Mouse (Mus musculus) 3134 (cell line): ENCODE measurements around the gene Dennd5a.
"Not testable (repeated sequence)": the region's sequence is repeated elsewhere in the genome, so short reads cannot be mapped to it uniquely, and the experiment has no call there.

Experiments
- DNase-seq: peaks from one replicate; pipeline ENCODE4 v3.0.0-alpha.2; 2011; ENCODE audit warnings: low spot score; ENCODE audit not compliant: insufficient read length; ENCODE audit errors: extremely low read depth

Gene Dennd5a

GRCm38 (mm10) chr7:109959716-109960612, at the start of gene Dennd5a:
Gene Dennd5a, minus strand, starts transcription at chr7:109960470.
- peak; percentile 76 for DNase-seq

GRCm38 (mm10) chr7:110009084-110009483, 48.8 kb upstream of the Dennd5a start:
- no peak for DNase-seq

- DNase-seq: no peak
These were observed 48.2 kb upstream of the Dennd5a start for GRCm38 (mm10) chr7:110008513-110008912.

GRCm38 (mm10) chr7:110006471-110007195, 46.4 kb upstream of the Dennd5a start:
- DNase-seq: no peak

- DNase-seq: no peak
These were observed 45.7 kb upstream of the Dennd5a start for GRCm38 (mm10) chr7:110005976-110006375.

- DNase-seq: peak; percentile 91
These were observed 42.7 kb upstream of the Dennd5a start for GRCm38 (mm10) chr7:110002968-110003367.

- DNase-seq: no peak
These were observed 41.8 kb upstream of the Dennd5a start for GRCm38 (mm10) chr7:110002092-110002491.

- DNase-seq: no peak
These were observed 38.1 kb upstream of the Dennd5a start for GRCm38 (mm10) chr7:109998388-109998787.

- peak; percentile 65 for DNase-seq
These were observed 33.1 kb upstream of the Dennd5a start for GRCm38 (mm10) chr7:109993157-109993959.

GRCm38 (mm10) chr7:109991286-109991685, 31.0 kb upstream of the Dennd5a start:
- DNase-seq: no peak

GRCm38 (mm10) chr7:109986775-109987174, 26.5 kb upstream of the Dennd5a start, which contains the start of gene Tmem41b:
Gene Tmem41b, minus strand, starts transcription at chr7:109986929.
- DNase-seq: not testable (repeated sequence)

GRCm38 (mm10) chr7:109986133-109986669, 25.9 kb upstream of the Dennd5a start:
- DNase-seq: peak; percentile 100

- no peak for DNase-seq
These were observed 25.4 kb upstream of the Dennd5a start for GRCm38 (mm10) chr7:109985661-109986132.

GRCm38 (mm10) chr7:109984608-109985007, 24.3 kb upstream of the Dennd5a start:
- not testable (repeated sequence) for DNase-seq

GRCm38 (mm10) chr7:109977131-109977530, 16.9 kb upstream of the Dennd5a start:
- not testable (repeated sequence) for DNase-seq

- no peak for DNase-seq
These were observed 15.9 kb upstream of the Dennd5a start for GRCm38 (mm10) chr7:109975966-109976715.

- DNase-seq: no peak
These were observed 9.3 kb upstream of the Dennd5a start for GRCm38 (mm10) chr7:109969542-109969941.

GRCm38 (mm10) chr7:109968924-109969450, 8.7 kb upstream of the Dennd5a start:
- DNase-seq: no peak
